Mouse (Mus musculus) adrenal gland, postnatal 36 days (tissue): ENCODE results near the gene Bud31. TPM values are rescaled to one million over a fixed set of nuclear protein-coding genes. Genes with fewer than 3 reads are reported as not detected.
"Not testable (repeated sequence)": the region's sequence is repeated elsewhere in the genome, so short reads cannot be mapped to it uniquely, and the experiment has no call there.

Experiments
- DNase-seq, 2 experiments: peaks; one replicate each; pipeline ENCODE4 v3.0.0; 2021; ENCODE audit warnings: mixed read lengths in 1 of 2
- total RNA-seq, 2 experiments: library from RNA; stranded (reverse); gene quantifications; 2 replicates each; pipeline ENCODE4 v1.2.3; 2021

The Bud31 gene
- total RNA-seq, 2 experiments from 2014 or later, result 113 to 117 TPM

GRCm38 (mm10) chr5:145126580-145126979 lies 13.6 kb upstream of the Bud31 start:
- DNase-seq, result no peak

- peak; percentile 72 to 73 for DNase-seq
Measured at GRCm38 (mm10) chr5:145129124-145129523, 11.0 kb upstream of the Bud31 start.

- DNase-seq, result not testable (repeated sequence)
Measured at GRCm38 (mm10) chr5:145129773-145130172, 10.4 kb upstream of the Bud31 start.

- DNase-seq, result peak; percentile 45 to 51
Measured at GRCm38 (mm10) chr5:145130191-145130590, 10.0 kb upstream of the Bud31 start.

GRCm38 (mm10) chr5:145130995-145131394 lies 9.2 kb upstream of the Bud31 start:
- DNase-seq, result no peak

GRCm38 (mm10) chr5:145133275-145133674 lies 6.9 kb upstream of the Bud31 start:
- DNase-seq, result not testable (repeated sequence)

GRCm38 (mm10) chr5:145138836-145139235 lies 1.3 kb upstream of the Bud31 start:
- no peak for DNase-seq

GRCm38 (mm10) chr5:145140611-145141010 lies 449 bp downstream of the Bud31 start:
- DNase-seq, result no peak

GRCm38 (mm10) chr5:145147748-145148147 lies 7.6 kb downstream of the Bud31 start:
- DNase-seq, result no peak

GRCm38 (mm10) chr5:145149294-145149693 lies 9.1 kb downstream of the Bud31 start:
- no peak for DNase-seq

- no peak for DNase-seq
Measured at GRCm38 (mm10) chr5:145152690-145153089, 12.5 kb downstream of the Bud31 start.

- DNase-seq, result no peak
Measured at GRCm38 (mm10) chr5:145161361-145161760, 21.2 kb downstream of the Bud31 start.

GRCm38 (mm10) chr5:145164710-145165109 lies 24.5 kb downstream of the Bud31 start:
- peak; percentile 40 to 62 for DNase-seq

GRCm38 (mm10) chr5:145165184-145165583 lies 25.0 kb downstream of the Bud31 start:
- DNase-seq, result peak; percentile 15 to 27

- DNase-seq, result peak; percentile 98 to 99
Measured at GRCm38 (mm10) chr5:145166536-145167305, 26.6 kb downstream of the Bud31 start, which contains the start of the genes Ptcd1 and Cpsf4. Gene Ptcd1 (minus strand): TSS chr5:145167108. Gene Cpsf4 (plus strand): TSS chr5:145167213.

GRCm38 (mm10) chr5:145167306-145167661 lies 27.1 kb downstream of the Bud31 start:
- DNase-seq, result peak in 1 of 2 experiments; percentile 21

GRCm38 (mm10) chr5:145178461-145178980 lies 38.4 kb downstream of the Bud31 start:
- no peak for DNase-seq

- DNase-seq, result no peak
Measured at GRCm38 (mm10) chr5:145185244-145185643, 45.1 kb downstream of the Bud31 start.

GRCm38 (mm10) chr5:145189416-145189815 lies 49.3 kb downstream of the Bud31 start:
- DNase-seq, result no peak

GRCm38 (mm10) chr5:145190373-145190772 lies 50.2 kb downstream of the Bud31 start:
- no peak for DNase-seq

- peak; percentile 94 to 96 for DNase-seq
Measured at GRCm38 (mm10) chr5:145190875-145191798, 51.0 kb downstream of the Bud31 start.

- DNase-seq, result no peak
Measured at GRCm38 (mm10) chr5:145191962-145192361, 51.8 kb downstream of the Bud31 start, which contains the start of gene Atp5j2. Gene Atp5j2 (minus strand): TSS chr5:145192062.
